Mouse (Mus musculus) retina, postnatal 1 day (tissue): ENCODE results near the gene Gm10477.
A peak's percentile ranks its signal among the peaks of the same experiment; 100 is the strongest.
"Not testable (repeated sequence)": the region's sequence is repeated elsewhere in the genome, so short reads cannot be mapped to it uniquely, and the experiment has no call there.

Experiments used
- DNase-seq: peaks from one replicate; pipeline ENCODE4 v3.0.0-alpha.2; 2012

Gene Gm10477

DNA sequence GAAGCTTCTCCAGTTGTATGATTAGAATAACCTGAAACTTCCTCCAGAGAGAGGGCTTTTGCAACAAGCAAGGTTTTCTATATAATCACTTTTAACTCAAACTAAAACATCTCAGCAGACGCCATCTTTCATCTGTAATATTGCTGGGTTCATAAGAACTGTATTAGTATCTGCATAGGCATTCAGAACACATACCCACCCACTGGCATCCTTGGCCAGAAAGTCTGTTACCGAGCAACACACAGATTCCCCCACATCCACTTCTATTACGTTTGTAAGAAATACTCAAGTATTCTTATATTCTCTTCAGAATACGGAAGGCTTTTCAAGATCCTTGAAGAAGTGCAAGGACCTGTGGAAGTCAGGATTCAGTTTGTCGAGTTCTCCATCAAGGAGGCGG, at the start of gene Gm10477:
Gene Gm10477 (plus strand): TSS at position 301 of the 400 bp plus-strand sequence.
- not testable (repeated sequence) for DNase-seq

DNA sequence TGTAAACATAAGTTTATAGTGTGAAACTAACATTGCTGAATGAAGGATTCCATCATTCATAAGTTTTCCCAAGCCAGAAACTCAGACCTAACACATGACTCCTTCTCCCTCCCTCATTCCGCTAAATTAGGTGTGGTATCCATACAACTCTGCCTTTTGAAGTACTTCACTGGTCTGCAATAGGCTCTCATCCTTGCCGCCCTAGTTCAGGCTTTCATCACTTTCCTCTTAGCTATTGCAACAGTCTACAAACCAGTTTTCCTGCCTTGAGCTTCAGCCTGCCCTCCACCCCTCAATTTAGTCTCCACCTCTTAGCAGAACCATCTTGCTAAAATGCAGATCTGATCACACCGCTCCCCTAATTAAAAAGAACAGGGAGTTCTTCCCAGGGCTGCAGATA, 47.0 kb upstream of the Gm10477 start:
- DNase-seq = no peak

DNA sequence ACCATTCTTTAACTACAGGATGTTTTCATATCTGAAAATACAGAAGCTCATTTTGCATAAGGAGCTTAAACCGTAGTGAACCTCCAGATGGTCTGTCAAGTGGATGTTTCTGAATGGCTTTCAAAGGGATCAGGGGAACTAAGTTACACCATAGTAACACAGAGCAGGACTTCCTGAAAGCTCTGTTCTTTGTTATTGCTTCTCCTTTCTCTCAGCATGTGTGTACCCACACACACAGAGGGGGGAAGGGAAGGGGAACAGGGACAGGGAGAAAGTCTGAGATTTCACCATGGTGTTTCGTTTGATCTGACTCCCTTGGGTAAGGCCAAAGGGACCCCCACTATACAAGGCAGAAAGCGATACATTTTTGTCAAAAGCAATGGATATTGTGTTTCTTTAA, 42.6 kb upstream of the Gm10477 start:
- DNase-seq = no peak

DNA sequence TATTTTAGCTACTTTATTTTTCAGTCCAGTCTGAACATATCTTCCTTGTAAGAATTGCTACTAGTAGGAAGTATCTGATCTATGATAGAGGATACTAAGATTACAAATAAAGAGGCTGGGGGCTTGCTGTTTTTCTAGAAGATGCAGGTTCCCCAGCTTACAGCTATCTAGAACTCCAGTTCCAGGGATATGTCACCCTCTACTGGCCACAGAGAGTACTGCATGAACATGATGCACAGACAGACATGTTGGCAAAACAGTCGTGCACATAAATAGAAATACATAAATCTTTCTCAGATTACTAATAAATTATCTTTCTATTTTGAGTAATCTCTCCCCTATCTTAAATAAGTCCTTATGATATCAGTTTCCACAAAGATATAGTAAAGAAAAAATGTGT, 34.8 kb upstream of the Gm10477 start:
- peak; percentile 79 for DNase-seq

DNA sequence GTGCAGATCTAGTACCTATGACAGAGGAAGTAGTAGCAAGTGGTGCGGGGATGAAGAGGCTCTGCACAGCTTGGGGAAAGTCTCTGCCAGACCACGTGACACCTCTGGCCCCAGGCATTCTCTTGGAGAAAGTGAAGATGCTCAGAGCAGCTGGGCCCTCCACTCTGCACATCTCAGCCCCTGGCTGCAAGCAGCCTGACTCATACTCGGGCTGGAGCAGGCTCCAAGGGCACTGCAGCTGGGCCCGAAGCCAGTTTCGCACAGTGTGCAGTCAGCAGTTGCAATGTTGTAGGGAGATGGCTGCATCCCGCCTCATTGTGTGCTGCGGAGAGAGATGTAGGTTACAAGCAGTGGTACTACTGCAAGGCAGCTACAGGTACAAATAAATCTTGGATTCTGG, 27.3 kb upstream of the Gm10477 start:
- no peak for DNase-seq

DNA sequence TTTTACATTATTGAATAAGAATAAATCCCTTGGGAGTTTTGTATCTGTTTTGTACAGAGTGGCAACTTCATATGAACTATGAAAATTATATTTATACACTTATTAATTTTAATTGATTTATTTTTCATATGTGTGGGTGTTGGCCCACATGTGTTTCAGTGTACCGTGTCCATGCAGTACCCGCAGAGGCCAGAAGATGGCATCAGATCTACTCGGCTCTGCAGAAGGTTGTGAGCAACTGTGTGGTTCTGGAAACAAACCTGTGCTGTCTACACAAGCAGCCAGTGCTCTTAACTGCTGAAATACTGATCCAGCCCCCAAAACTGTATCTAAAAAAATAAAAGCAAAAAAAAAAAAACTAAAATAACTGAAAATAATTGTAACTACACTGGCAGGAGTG, 6.7 kb downstream of the Gm10477 start:
- DNase-seq = peak; percentile 49

DNA sequence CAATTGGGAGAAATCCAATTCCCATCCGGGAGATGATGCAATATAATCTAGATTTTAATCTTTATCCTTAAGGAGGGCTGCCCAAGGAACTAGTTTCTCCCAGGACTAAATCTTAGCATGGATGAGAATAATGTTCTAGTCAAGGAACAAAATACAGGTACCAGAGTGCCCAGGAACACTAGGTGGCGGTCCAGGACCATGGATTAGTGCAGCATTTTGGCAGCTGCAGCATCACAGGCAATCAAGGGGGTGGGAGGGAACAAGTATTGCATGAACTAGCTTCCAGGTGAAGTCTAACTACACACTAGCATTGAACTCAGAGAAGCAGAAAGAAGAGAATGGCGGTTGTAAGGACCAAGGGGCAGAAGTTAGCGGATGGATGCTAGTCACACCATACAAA, 12.6 kb downstream of the Gm10477 start:
- DNase-seq = peak; percentile 30

DNA sequence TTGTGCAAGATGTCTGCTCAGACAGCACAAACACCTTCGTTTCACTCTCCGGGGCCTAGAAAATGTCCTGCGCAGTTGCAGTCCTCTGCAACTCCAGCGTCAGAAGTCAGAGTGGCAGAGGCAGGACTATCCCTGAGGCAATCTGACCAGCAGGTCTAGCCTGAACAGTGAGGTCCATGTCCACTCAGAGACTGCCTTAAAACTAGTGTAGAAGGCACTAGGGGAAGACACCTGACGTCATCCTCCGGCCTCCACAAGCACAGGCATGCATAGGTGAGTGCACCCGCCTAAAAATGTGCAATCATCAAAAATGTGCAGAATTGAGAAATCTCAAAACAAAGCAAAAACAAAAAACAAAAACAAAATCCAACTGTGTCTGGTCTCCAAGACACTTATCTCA, 25.0 kb downstream of the Gm10477 start, which contains the start of gene Gm648:
Gene Gm648 (minus strand): TSS at position 101 of the 400 bp plus-strand sequence.
- no peak for DNase-seq

DNA sequence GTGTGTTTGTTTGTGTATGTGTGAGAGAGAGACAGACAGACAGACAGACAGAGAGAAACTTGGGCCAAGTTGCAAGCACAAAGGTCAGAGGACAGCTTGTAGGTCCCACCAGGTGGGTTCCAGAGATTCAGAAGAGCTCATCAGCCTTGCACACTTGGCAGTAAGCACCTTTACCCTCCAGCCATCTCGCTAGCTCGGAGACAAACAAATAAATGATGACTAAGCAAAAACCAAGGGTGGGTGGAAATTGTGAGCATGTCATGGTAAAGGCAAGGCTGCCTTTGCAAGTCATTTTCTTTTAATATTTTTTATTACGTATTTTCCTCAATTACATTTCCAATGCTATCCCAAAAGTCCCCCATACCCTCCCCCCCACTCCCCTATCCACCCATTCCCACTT, 29.0 kb downstream of the Gm10477 start:
- DNase-seq = no peak

DNA sequence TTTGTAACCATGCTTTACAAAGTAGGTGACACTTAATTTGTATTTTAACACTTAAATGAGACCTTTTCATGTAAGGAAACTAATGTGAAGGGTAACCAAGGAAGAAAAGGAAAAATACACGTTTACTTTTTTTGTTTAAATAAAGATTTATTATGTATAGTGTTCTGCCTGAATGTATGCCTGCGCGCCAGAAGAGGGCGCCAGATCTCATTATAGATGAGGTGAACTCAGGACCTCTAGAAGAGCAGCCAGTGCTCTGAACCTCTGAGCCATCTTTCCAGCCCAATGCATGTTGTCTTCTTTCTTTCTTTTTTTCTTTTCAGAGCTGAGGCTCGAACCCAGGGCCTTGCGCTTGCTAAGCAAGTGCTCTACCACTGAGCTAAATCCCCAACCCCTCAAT, 47.9 kb downstream of the Gm10477 start:
- peak; percentile 32 for DNase-seq
